Mouse (Mus musculus): ENCODE measurements around the gene Ebf3.
A peak's percentile ranks its signal among the peaks of the same experiment; 100 is the strongest.

Ebf3 gene

GRCm38 (mm10) chr7:137311341-137312110 is 2.7 kb downstream of the Ebf3 start:
- no peak for DNase-seq

DNA sequence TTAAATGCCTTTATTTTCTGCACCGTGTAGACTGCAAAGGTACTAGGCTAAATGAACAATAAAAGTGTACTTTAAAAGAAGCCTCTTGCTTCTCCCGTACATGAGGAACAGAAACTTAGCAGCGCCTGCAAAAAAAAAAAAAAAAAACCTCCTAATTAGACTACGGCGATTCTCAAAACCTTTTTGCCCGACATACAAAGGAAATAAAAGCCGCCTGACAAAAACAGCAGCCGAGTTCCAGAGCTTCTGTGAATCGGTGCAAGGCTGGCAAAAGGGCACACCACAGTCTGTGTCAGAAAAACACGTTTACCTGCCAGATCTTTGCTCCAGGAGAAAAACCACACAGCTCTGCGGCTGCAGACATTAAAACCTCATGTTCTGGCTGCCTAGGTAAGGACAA is 3.4 kb downstream of the Ebf3 start:
- no peak for DNase-seq

DNA sequence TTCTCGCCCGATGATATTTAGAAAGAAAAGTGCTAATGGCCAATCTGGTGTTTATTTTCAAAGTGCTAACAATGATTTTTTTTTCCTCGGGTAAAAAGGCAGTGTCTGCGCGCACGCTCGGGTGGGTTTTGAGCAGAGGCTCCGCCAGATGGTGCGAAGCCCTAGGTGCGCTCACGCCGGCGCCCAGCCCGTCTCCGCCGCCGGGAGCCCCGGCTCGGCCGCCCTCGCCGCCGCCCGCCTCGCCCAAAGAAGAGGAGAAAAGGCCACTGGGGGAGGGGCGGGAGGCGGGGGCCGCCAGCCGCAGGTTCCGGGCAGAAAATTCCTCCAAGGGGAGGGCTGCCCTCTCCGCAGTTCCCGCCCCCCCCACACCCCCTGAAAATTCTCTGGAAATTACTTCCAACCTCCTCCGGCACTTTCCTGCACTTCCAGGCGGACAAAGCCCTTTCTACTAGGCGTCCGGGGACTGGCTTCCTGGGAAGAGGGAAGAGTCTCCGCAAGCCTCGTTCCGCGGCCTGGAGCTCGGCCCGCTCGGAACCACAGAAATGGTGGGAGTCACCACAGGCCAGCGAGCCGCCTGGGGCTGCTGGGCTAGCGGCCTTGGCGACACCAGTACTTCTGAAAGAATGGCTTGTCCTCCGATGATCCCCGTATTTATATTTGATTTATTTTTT is 4.0 kb downstream of the Ebf3 start:
- no peak for DNase-seq

DNA sequence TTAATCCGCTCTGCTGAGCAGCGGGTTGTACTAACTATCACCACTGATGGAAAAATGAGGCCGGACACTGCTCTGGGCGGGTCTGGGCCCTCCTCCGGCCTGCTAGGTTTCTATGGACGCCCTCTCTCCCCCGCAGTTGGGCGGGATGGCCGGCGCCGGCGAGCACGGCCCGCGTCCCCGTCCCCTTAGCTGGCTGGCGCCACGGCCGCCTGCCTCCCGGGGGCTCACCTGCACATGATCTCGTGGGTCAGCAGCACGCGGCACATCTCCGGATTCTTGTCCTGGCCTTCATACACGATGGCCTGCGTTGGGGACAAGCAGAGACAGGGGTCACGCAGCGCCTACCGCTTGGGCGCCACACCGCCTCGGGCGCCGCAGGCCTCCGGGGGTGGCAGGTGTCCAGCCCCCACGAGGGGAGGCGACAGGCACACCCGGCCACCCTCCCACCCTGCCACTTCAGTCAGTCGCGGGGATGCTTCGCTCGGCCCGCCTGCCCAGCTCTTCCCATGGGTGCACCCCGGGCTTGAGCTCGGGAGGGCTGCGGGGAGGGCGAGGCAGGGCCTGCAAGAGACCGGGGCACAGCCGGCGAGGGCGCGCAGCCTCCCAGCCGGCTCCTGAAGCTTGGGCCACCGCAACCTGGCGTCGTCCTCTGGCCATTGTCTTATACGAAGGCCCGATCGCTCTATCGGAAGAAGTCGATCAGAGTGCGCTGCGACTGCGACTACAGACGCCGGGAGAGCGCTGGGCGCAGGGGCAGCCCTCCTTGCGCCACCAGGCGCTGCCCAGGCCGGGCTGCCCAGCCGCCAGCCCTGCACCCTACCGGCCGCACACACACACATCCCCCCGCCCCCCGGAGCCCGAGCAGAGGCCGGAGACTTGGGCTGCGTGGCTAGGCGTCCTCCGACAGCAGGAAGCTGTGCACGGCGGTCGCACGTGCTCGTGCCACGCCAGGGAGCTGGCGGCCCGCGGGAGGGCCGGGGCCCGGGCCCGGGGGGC is 4.9 kb downstream of the Ebf3 start:
- no peak for DNase-seq

GRCm38 (mm10) chr7:137308061-137309060 is 5.9 kb downstream of the Ebf3 start:
- DNase-seq: no peak

GRCm38 (mm10) chr7:137307131-137307530 is 7.1 kb downstream of the Ebf3 start:
- DNase-seq: no peak

DNA sequence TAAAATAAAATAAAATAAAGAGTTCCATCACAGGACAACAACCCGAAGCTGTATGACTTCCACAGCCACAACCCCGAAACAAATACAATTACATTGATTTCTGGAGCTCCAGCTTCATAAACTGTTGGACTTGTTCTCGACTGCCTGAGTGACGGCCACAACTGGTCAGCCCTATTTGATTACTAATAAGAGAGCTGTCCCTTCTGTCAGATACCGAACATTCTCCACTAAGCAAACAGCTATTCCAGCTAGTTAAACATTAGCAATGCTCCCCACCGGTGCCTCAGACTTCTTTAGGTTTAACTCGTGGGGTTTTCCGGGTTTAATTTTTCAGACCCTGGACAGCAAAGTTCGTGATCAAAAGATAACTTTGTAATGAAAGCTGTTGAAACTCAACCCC is 8.1 kb downstream of the Ebf3 start:
- DNase-seq: no peak

DNA sequence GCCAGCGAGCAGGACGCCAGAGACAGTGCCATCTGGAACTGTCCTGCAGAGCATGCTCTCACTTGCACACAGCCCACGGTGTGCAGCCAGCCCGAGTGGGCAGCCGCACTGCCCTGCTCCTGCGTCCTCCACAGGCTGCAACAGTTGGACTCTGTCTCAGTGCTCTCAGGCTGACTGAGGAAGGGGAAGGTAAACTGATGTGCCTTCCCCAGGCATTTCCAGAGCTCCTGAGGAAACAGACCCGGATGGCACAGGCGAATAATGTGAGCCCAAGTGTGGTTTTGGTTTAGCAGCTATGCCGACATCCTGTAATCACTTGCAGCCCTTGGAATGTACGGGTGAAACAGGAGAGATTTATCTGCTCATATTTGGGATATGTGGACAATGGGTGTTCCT is 10.5 kb downstream of the Ebf3 start:
- DNase-seq: no peak

- DNase-seq: no peak
Observed at GRCm38 (mm10) chr7:137302961-137303775, 11.1 kb downstream of the Ebf3 start.

DNA sequence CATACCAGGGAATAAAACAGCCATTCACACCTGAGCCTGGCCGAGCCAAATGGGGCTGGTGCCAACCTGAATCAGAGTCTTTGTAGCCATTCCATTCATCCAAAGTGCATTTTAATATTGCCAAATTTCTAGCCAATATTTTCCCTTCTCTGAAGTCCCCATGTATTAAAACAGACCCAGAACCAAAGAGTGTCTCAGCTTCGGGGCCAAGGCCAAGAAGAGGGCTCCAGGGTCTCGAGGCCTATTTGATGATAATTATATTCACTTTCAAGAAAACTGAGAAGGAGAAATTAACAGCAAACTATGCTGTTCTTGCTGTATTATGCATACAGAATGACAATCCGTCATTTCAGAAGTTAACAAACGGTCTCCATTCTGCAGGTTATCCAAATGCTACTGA is 12.1 kb downstream of the Ebf3 start:
- no peak for DNase-seq

- DNase-seq: no peak
Observed at GRCm38 (mm10) chr7:137301329-137301751, 12.9 kb downstream of the Ebf3 start.

DNA sequence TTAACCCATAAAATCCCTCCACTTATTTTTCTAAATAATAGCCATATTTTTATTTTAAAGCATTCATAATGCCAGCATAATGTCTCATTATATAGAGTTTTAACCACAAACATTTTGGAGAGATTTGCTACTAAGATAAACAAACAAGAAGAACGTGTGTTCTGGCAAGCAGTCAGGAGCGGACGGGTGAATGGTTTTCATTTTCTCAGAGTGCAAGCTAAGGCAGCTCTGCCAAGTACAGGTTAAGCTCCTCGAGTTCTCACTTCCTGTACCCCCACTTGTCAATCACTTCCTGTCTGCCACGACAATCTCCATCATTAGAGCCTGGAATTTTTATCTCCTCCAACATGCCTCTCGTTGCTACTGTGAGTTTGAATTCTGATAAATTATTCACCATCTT is 13.4 kb downstream of the Ebf3 start:
- DNase-seq: no peak

DNA sequence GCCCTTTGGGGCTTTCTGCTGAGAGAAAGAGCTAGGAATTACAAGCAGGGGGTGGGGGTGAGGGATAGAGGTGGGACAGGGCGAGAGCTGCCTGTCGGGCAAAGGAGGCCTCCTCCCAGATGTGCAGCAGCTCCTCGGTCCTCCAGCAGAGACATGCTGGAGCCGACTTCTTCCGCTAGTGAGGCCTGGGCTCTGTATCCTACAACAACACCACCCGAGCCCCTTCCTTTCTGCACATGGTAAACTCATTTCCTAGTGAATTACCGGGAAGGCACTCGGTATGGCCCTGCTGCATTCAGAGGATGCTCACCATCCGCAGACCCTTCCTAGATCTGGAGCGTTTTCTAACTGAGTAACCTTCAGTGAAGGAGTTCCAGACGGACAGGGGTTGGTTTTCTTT is 14.1 kb downstream of the Ebf3 start:
- DNase-seq: no peak

DNA sequence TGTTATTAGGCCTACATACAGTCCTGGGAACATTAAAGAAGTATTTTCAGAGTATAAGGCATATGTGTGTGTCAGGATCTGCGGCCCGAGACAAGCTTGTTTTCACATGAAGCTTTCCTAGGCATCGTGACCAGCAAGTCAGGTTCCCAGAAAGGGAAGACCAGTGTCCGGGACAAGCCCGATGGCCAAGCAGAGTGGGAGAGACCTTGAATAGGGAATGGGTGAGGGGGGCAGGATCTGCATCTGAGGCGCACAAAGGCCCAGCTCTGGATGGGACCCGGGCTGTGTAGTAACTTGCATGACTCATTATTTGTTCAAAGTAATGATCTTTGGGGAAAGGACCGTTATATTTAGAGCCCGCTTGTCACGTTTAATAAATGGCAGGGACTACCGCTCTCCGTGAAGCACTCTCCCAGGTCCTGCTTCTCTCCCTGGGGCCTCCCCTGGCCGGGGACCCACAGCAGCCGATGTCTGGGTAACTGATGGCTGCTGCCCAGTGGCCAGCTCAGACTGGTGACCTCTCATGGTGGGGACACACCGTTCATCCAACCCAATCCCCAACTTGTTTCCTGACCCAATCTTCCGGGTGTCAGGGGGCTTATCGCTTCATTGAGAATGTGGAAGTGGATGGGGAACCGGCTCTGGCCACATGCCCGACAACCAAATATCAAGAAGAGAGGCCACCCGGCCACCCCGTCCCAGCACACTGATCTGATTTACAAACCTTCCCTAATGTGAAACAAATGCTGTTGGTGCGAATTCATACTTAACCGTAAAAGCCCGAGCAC is 16.5 kb downstream of the Ebf3 start:
- no peak for DNase-seq

DNA sequence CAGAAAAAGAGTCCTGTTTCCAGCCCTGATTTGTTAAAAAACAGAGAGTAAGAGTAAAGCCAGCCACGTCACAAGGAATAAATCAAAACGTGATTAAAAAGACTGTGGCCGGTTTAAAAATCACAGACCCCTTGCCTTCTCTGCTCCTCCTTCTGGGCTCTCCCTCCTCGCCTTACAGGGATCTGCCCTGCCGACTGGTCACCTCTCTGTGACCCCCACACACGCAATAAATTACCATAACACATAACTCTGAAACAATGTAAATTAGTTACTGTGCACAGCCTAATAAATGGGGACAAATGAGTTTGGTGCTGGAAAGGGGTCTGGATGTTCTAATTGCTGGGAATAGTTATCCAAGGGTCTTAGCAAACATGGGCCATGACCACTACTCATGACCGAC is 17.1 kb downstream of the Ebf3 start:
- DNase-seq: no peak

GRCm38 (mm10) chr7:137295612-137296011 is 18.6 kb downstream of the Ebf3 start:
- no peak for DNase-seq

DNA sequence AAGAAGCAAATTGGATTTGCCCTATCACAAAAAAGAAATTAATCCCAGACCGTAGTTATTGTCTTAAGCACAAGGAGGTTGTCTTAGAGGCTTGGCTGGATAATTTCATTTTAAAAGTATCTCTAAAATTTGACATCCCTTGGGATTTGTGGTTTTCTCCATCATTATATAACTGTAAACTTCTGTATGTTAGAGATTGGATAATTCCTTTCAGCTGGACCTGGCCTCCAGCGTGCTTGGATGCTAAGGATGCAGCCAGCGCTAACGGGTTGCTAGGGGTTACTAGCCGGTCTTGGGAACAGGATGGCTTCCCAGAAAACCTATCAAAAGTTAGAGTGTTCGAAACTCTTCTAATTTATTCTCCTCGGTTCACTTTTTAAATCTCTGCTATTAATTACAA is 19.8 kb downstream of the Ebf3 start:
- DNase-seq: no peak

GRCm38 (mm10) chr7:137289290-137289957 is 24.8 kb downstream of the Ebf3 start:
- DNase-seq: peak; percentile 52 to 76

DNA sequence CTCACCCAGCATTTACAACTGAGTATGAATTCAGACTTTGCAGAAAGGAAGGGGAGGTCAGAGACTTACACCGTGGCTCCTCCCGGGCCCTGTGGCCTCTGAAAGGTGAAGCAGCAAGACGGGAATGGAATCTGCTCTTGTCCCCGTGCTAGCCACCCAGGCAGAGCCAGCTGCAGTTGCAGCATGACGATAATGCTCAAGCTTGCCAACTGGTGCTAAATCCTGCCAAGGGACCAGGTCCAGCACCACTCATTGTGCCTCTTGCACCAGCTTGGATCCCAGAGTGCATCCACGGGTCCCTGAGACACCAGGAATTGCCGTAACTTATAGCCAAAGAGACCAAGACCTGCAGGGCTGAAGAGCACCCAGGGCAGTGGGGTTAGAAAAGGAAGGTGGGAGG is 36.1 kb downstream of the Ebf3 start:
- DNase-seq: no peak

DNA sequence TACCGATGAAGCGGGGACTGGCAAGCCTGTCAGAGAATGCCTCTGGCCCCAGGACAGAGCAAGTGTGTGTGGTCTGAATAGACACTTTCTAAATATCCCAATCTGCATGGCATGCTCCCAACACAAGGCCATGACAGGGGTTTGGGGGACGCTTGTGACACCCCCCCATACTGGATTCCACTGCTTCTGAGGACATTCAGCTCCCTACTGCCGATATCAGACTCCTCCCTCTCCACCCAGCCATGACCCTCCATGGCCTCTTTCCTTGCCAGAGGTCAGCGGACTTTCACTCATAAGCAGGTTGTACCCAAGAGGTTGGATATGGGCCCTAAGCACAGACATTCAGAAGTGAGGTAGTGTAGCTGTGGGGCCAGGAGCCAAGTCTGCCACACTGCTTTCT is 36.5 kb downstream of the Ebf3 start:
- DNase-seq: no peak
